Mouse (Mus musculus) CH12.LX (cell line): ENCODE measurements around the gene Tnni3. TPM values are rescaled to one million over a fixed set of nuclear protein-coding genes. Genes with fewer than 3 reads are reported as not detected.

ENCODE experiments used
- DNase-seq: peaks from one replicate; pipeline ENCODE4 v3.0.0-alpha.2; 2013; ENCODE audit errors: extremely low read depth
- H3K27ac ChIP-seq: 2 replicates; pipeline ENCODE4 v1.5.1; 2012; ENCODE audit warnings: low read depth, mild to moderate bottlenecking, control low read depth, moderate library complexity; ENCODE audit not compliant: insufficient read depth
- H3K27me3 ChIP-seq: replicated peaks from 2 replicates; pipeline ENCODE3; 2012; ENCODE audit warnings: inconsistent platforms
- H3K36me3 ChIP-seq, 2 experiments: replicated peaks in 1 of 2; 2 replicates each; pipeline versions ENCODE3 to v1.6.1; 2012; ENCODE audit warnings: inconsistent platforms in 1 of 2, low read length in 1 of 2, mild to moderate bottlenecking in 1 of 2, mixed read lengths in 1 of 2, moderate library complexity in 1 of 2; ENCODE audit not compliant: control insufficient read depth in 1 of 2, insufficient read depth in 1 of 2
- H3K4me1 ChIP-seq, 2 experiments: 2 replicates each; pipeline ENCODE4 v1.6.1; 2012; ENCODE audit warnings: inconsistent platforms in 1 of 2, moderate library complexity in 1 of 2; ENCODE audit not compliant: insufficient read depth in 2 of 2, control insufficient read depth in 1 of 2
- H3K4me2 ChIP-seq: 2 replicates; pipeline ENCODE4 v1.6.1; 2012; ENCODE audit warnings: low read depth, mild to moderate bottlenecking, control low read depth; ENCODE audit not compliant: poor library complexity, insufficient read depth, severe bottlenecking
- H3K4me3 ChIP-seq, 3 experiments: fragments of 150-350 bp in 1 of 3; sonication (generic) in 1 of 3; replicated peaks in 1 of 3; 2 replicates each; pipeline versions ENCODE3 to v1.5.1; 2011 to 2012; ENCODE audit warnings: low read depth in 2 of 3, low read length in 2 of 3, mild to moderate bottlenecking in 2 of 3, moderate library complexity in 2 of 3, control low read depth in 1 of 3, improper control_type of control experiment in 1 of 3, inconsistent platforms in 1 of 3, mixed read lengths in 1 of 3; ENCODE audit not compliant: poor library complexity in 1 of 3
- H3K79me2 ChIP-seq: replicated peaks from 2 replicates; pipeline ENCODE4 v1.6.1; 2012; ENCODE audit warnings: mild to moderate bottlenecking, moderate library complexity; ENCODE audit not compliant: control insufficient read depth, poor library complexity, insufficient read depth, severe bottlenecking; ENCODE audit errors: extremely low read depth
- H3K9ac ChIP-seq: 2 replicates; pipeline ENCODE4 v1.6.1; 2012; ENCODE audit warnings: low read depth, mild to moderate bottlenecking, control low read depth, moderate library complexity; ENCODE audit not compliant: insufficient read depth
- H3K9me3 ChIP-seq: replicated peaks from 2 replicates; pipeline ENCODE3; 2012; ENCODE audit warnings: low read length, inconsistent platforms, mixed read lengths
- CHD1 ChIP-seq: IDR thresholded peaks from 2 replicates; pipeline ENCODE4 v1.6.1; 2012; ENCODE audit warnings: low read depth, low read length, improper control_type of control experiment, inconsistent platforms
- E2F4 ChIP-seq: IDR thresholded peaks from 2 replicates; pipeline ENCODE4 v1.6.1; 2011; ENCODE audit warnings: low read depth, low read length, improper control_type of control experiment; ENCODE audit not compliant: insufficient replicate concordance
- EP300 ChIP-seq: IDR thresholded peaks from 2 replicates; pipeline ENCODE4 v1.6.1; 2011; ENCODE audit warnings: low read length, improper control_type of control experiment
- ETS1 ChIP-seq: conservative IDR thresholded peaks from 2 replicates; pipeline ENCODE4 v1.6.1; 2012; ENCODE audit warnings: low read depth, mild to moderate bottlenecking, inconsistent platforms, low read length, improper control_type of control experiment, moderate library complexity
- GABPA ChIP-seq: IDR thresholded peaks from 2 replicates; pipeline ENCODE4 v1.6.1; 2012; ENCODE audit warnings: low read depth, low read length, improper control_type of control experiment, inconsistent platforms; ENCODE audit not compliant: insufficient replicate concordance
- HCFC1 ChIP-seq: IDR thresholded peaks from 2 replicates; pipeline ENCODE4 v1.6.1; 2012; ENCODE audit warnings: low read depth, mild to moderate bottlenecking, inconsistent platforms, low read length, improper control_type of control experiment
- IRF4 ChIP-seq: IDR thresholded peaks from 2 replicates; pipeline ENCODE4 v1.6.1; 2014; ENCODE audit warnings: low read depth, mild to moderate bottlenecking, inconsistent platforms, low read length, improper control_type of control experiment
- JUN ChIP-seq: IDR thresholded peaks from 2 replicates; pipeline ENCODE4 v1.6.1; 2011; ENCODE audit warnings: low read depth, mild to moderate bottlenecking, low read length, improper control_type of control experiment, moderate library complexity; ENCODE audit not compliant: insufficient read depth
- MAX ChIP-seq: IDR thresholded peaks from 2 replicates; pipeline ENCODE4 v1.6.1; 2011; ENCODE audit warnings: low read length, improper control_type of control experiment
- MXI1 ChIP-seq: IDR thresholded peaks from 2 replicates; pipeline ENCODE4 v1.6.1; 2011; ENCODE audit warnings: mild to moderate bottlenecking, low read depth, low read length, improper control_type of control experiment
- NELFE ChIP-seq: IDR thresholded peaks from 2 replicates; pipeline ENCODE4 v1.6.1; 2011; ENCODE audit warnings: low read depth, low read length, improper control_type of control experiment
- NRF1 ChIP-seq: IDR thresholded peaks from 2 replicates; pipeline ENCODE4 v1.6.1; 2014; ENCODE audit warnings: low read depth, mild to moderate bottlenecking, inconsistent platforms, low read length, improper control_type of control experiment, moderate library complexity
- POLR2A ChIP-seq: IDR thresholded peaks from 2 replicates; pipeline ENCODE4 v1.6.1; 2011; ENCODE audit warnings: low read depth, mild to moderate bottlenecking, improper control_type of control experiment, low read length
- POLR2AphosphoS2 ChIP-seq: IDR thresholded peaks from 2 replicates; pipeline ENCODE4 v1.6.1; 2011; ENCODE audit warnings: low read depth, low read length, improper control_type of control experiment
- RAD21 ChIP-seq: IDR thresholded peaks from 2 replicates; pipeline ENCODE4 v1.6.1; 2011; ENCODE audit warnings: low read depth, mild to moderate bottlenecking, low read length, improper control_type of control experiment, moderate library complexity
- RCOR1 ChIP-seq: conservative IDR thresholded peaks from 2 replicates; pipeline ENCODE4 v1.6.1; 2012; ENCODE audit warnings: low read depth, mild to moderate bottlenecking, inconsistent platforms, low read length, improper control_type of control experiment
- SIN3A ChIP-seq: IDR thresholded peaks from 2 replicates; pipeline ENCODE4 v1.6.1; 2012; ENCODE audit warnings: low read length, improper control_type of control experiment, inconsistent platforms
- SMC3 ChIP-seq: IDR thresholded peaks from 2 replicates; pipeline ENCODE4 v1.6.1; 2011; ENCODE audit warnings: low read depth, low read length, improper control_type of control experiment
- UBTF ChIP-seq: IDR thresholded peaks from 2 replicates; pipeline ENCODE4 v1.6.1; 2012; ENCODE audit warnings: low read depth, mild to moderate bottlenecking, inconsistent platforms, low read length, improper control_type of control experiment, moderate library complexity
- USF2 ChIP-seq: conservative IDR thresholded peaks from 2 replicates; pipeline ENCODE4 v1.6.1; 2011; ENCODE audit warnings: low read depth, low read length, improper control_type of control experiment
- ZC3H11A ChIP-seq: IDR thresholded peaks from 2 replicates; pipeline ENCODE4 v1.6.1; 2012; ENCODE audit warnings: low read depth, mild to moderate bottlenecking, inconsistent platforms, low read length, improper control_type of control experiment
- ZMIZ1 ChIP-seq: IDR thresholded peaks from 2 replicates; pipeline ENCODE4 v1.6.1; 2012; ENCODE audit warnings: low read depth, mild to moderate bottlenecking, inconsistent platforms, low read length, improper control_type of control experiment
- dilution Hi-C: fragments of 300-500 bp; cut with MboI; formaldehyde crosslinking; loops from 2 replicates; pipeline ENCODE4 v1.14.3; 2020; ENCODE audit warnings: low sequenced_read_pairs; ENCODE audit not compliant: extremely low pct_unique_long_range_greater_than_20kb, extremely low pct_ligation_motif_present
- in situ Hi-C: fragments of 300-500 bp; cut with MboI; formaldehyde crosslinking; loops from 3 replicates; pipeline ENCODE4 v1.14.3; 2019; ENCODE audit warnings: low sequenced_read_pairs, low pct_ligation_motif_present, low pct_unique_long_range_greater_than_20kb, mixed read lengths
- polyA plus RNA-seq: library from polyadenylated mRNA; unstranded; fragments of >175 nt; gene quantifications from 2 replicates; pipeline ENCODE4 v1.2.1, GENCODE M21; 2012; ENCODE audit warnings: low read depth; ENCODE audit not compliant: insufficient read length
- total RNA-seq, 2 experiments: library from RNA; depleted of rRNA; stranded (reverse); fragments of 300-350 nt in 1 of 2; fragments of >200 nt in 1 of 2; gene quantifications; 2 replicates each; pipeline ENCODE4 v1.2.3; 2012 to 2014

Tnni3 gene
- total and polyA plus RNA-seq, 3 experiments = 0.51 to 2.0 (median 0.64) TPM

GRCm38 (mm10) chr7:4547221-4547641 is 23.2 kb upstream of the Tnni3 start, which contains the start of gene Syt5:
Syt5 (minus strand) TSS chr7:4547541.
- TF ChIP-seq SIN3A (no peak), NRF1 (peak; percentile 77)
- in situ Hi-C loops = no loop called here
- H3K27me3 ChIP-seq = peaks cover 51% of the 10 kb centered on the region
- peaks cover 4 to 5% of the 10 kb centered on the region in 2 experiments; a peak in 3 of 4 replicates for H3K4me1 ChIP-seq
- H3K79me2 ChIP-seq = no peaks in the 10 kb centered on the region
- H3K9ac ChIP-seq = no peak within 1 kb of the TSS
- no peaks in the 10 kb centered on the region for H3K9me3 ChIP-seq
- peak within 1 kb of the TSS; percentile 77 for H3K4me2 ChIP-seq
- dilution Hi-C loops = no loop called here
- no peak within 1 kb of the TSS for H3K4me3 ChIP-seq
- DNase-seq = no peak
- no peaks in the 10 kb centered on the region for H3K36me3 ChIP-seq
- no peak within 1 kb of the TSS for H3K27ac ChIP-seq

- Histone ChIP-seq H3K4me2 (peak overlapping the region; percentile 77; the same call in 1 of the 2 replicates), H3K4me3 (no peak overlapping the region)
- in situ Hi-C loops = no loop called here
These were observed 22.6 kb upstream of the Tnni3 start for GRCm38 (mm10) chr7:4546591-4547131.

GRCm38 (mm10) chr7:4546050-4546449 is 22.0 kb upstream of the Tnni3 start:
- Histone ChIP-seq H3K27me3 (peaks cover 43% of the 10 kb centered on the region), H3K36me3 (no peaks in the 10 kb centered on the region), H3K27ac (no peak overlapping the region), H3K4me3 (no peak overlapping the region), H3K9ac (no peak overlapping the region), H3K4me1 (peaks cover 4 to 5% of the 10 kb centered on the region in 2 experiments; a peak in 3 of 4 replicates), H3K79me2 (no peaks in the 10 kb centered on the region), H3K4me2 (no peak overlapping the region), H3K9me3 (no peaks in the 10 kb centered on the region)
- TF ChIP-seq MAX = no peak
- TF ChIP-seq E2F4 = no peak
- TF ChIP-seq EP300 = no peak
- no peak for TF ChIP-seq NRF1
- TF ChIP-seq ETS1 = no peak
- TF ChIP-seq NELFE = no peak
- TF ChIP-seq ZMIZ1 = no peak
- TF ChIP-seq USF2 = no peak
- TF ChIP-seq POLR2AphosphoS2 = no peak
- TF ChIP-seq RCOR1 = no peak
- TF ChIP-seq CHD1 = no peak
- no peak for TF ChIP-seq ZC3H11A
- no peak for TF ChIP-seq JUN
- no peak for TF ChIP-seq SMC3
- TF ChIP-seq GABPA = no peak
- no peak for TF ChIP-seq HCFC1
- TF ChIP-seq IRF4 = no peak
- TF ChIP-seq UBTF = no peak
- no peak for TF ChIP-seq POLR2A
- DNase-seq = no peak
- in situ Hi-C loops = no loop called here
- dilution Hi-C loops = no loop called here

More at GRCm38 (mm10) chr7:4546591-4547131, 22.6 kb upstream of the Tnni3 start:
- Histone ChIP-seq H3K27me3 (peaks cover 48% of the 10 kb centered on the region), H3K9me3 (no peaks in the 10 kb centered on the region), H3K79me2 (no peaks in the 10 kb centered on the region), H3K4me1 (peaks cover 4 to 5% of the 10 kb centered on the region in 2 experiments; a peak in 3 of 4 replicates), H3K36me3 (no peaks in the 10 kb centered on the region)
- dilution Hi-C loops = no loop called here
- no peak for DNase-seq
- TF ChIP-seq ZMIZ1 (no peak), MAX (no peak), RAD21 (no peak), GABPA (no peak), IRF4 (no peak), MXI1 (peak; percentile 19), ETS1 (no peak)
- TF ChIP-seq, all 38 proteins: peak for 1
- H3K9ac ChIP-seq = no peak overlapping the region
- H3K27ac ChIP-seq = no peak overlapping the region
